Comparison of ENCODE assay signal across 8 mouse cellular contexts in genomic region chr13:28953581-28953991, GRCm38 (mm10). TPM values are rescaled to one million over a fixed set of nuclear protein-coding genes. Genes with fewer than 3 reads are reported as not detected.
A peak's percentile ranks its signal among the peaks of the same experiment; 100 is the strongest.
DNase-seq lines count a peak whose midpoint lies in the region; ATAC-seq and TF ChIP-seq lines count a peak whose summit lies in the region.

Sox4 (minus strand) TSS chr13:28953713.

- peak; percentile 94 for DNase-seq in gastrocnemius, postnatal 10 days
- peak; percentile 95 for DNase-seq in hindlimb bud, embryonic 11.5 days (ENCODE audit: extremely low spot score, low read depth, low spot score)
- DNase-seq in left cerebral cortex, adult 2 months (ENCODE audit: extremely low spot score in 1 of 2, low spot score in 2 of 2), result peak; percentile 88 to 91
- peak; percentile 93 to 95 for DNase-seq in right cerebral cortex, adult 2 months (ENCODE audit: low spot score in 2 of 2)
- peak; percentile 68 for DNase-seq in urinary bladder, postnatal 10 days (ENCODE audit: low spot score)

- no peaks in the 10 kb centered on the region for H3K79me2 ChIP-seq in macrophage (ENCODE audit: inconsistent target)

- no peak for TF ChIP-seq CTCF in left cerebral cortex, adult 2 months (IDR thresholded peaks at IDR 0.05)

- intact Hi-C loops in left cerebral cortex, adult 2 months (cut with DNase I), result loop anchor here (1.0 to 10.0 kb wide), 4 partner anchors 409 to 1131 kb away; no protein-coding TSS in a partner anchor

- peak within 1 kb of the TSS; percentile 79 for H3K4me3 ChIP-seq in left cerebral cortex, adult 2 months
- H3K4me3 ChIP-seq in macrophage (ENCODE audit: inconsistent target), result peak within 1 kb of the TSS; percentile 39

- WGBS in macrophage (ENCODE audit: missing documents), result 0% methylated on average over 19 of the region's 19 CpGs

- ATAC-seq in activated CD4-positive, CD25-positive, alpha-beta regulatory T cell, adult 4 months, result peak; percentile 73
- peak; percentile 70 for ATAC-seq in common myeloid progenitor, adult 5-6 weeks (replicated peaks; ENCODE audit: low read depth, poor library complexity, severe bottlenecking)

- peak within 1 kb of the TSS; percentile 93 for H3K27ac ChIP-seq in left cerebral cortex, adult 2 months
- H3K27ac ChIP-seq in macrophage, result no peak within 1 kb of the TSS

- H3K36me3 ChIP-seq in macrophage (ENCODE audit: inconsistent target), result no peaks in the 10 kb centered on the region

RNA-seq across cellular contexts. Expression of gene Sox4, which starts in this region (rescaled TPM):
- polyA plus RNA-seq in activated CD4-positive, CD25-positive, alpha-beta regulatory T cell, adult 4 months (2017; shearing (Covaris generic)), result under 1 TPM; 0.14 to 0.40 TPM
- 95.6 and 118 TPM in 2 replicates for total RNA-seq in common myeloid progenitor, adult 5-6 weeks (2017)
- total RNA-seq in gastrocnemius, postnatal 10 days (2021), result 10 to 100 TPM; 23.8 to 37.5 TPM
- 10 to 100 TPM; 17.2 to 19.8 TPM for total RNA-seq in left cerebral cortex, adult 2 months (2021)
- 10 to 100 TPM in 1 of 26 experiments, 1 to 10 TPM in 2, under 1 TPM in 12, not detected in 11; 0.13 to 11.6 (median 0.26) TPM for total RNA-seq in macrophage (2018; cell fraction: chromatin; rRNA removed)
- total RNA-seq in macrophage (2018; cell fraction: cytosol; rRNA removed), result 1 to 10 TPM in 11 of 26 experiments, under 1 TPM in 15; 0.11 to 3.5 (median 0.52) TPM
- total RNA-seq in macrophage (2018; cell fraction: nucleus; rRNA removed), result 1 to 10 TPM in 5 of 26 experiments, under 1 TPM in 19, not detected in 2; 0.06 to 3.1 (median 0.56) TPM
- 0.73 to 3.1 TPM (median 2.3 TPM) in 3 replicates for polyA plus RNA-seq in macrophage (2018)

Comparison
In these comparisons a context has a peak if more than half of its experiments do, and no peak if none do; other contexts are left out.
1. Peak in ATAC-seq in activated CD4-positive, CD25-positive, alpha-beta regulatory T cell, adult 4 months; RNA of the gene not detected or under 1 TPM.